Mouse (Mus musculus) midbrain, embryonic 10.5 days (tissue): ENCODE data around the gene Kat2a. TPM values are rescaled to one million over a fixed set of nuclear protein-coding genes. Genes with fewer than 3 reads are reported as not detected.

Experiments
- DNase-seq: peaks from one replicate; pipeline ENCODE4 v3.0.0-alpha.2; 2017; ENCODE audit warnings: low spot score
- H3K27ac ChIP-seq: fragments of 300-500 bp; sonication (generic); replicated peaks from 2 replicates; pipeline ENCODE4 v1.5.1; 2016; ENCODE audit warnings: mild to moderate bottlenecking
- H3K27me3 ChIP-seq: fragments of 300-500 bp; sonication (generic); 2 replicates; pipeline ENCODE4 v1.6.1; 2016; ENCODE audit warnings: low read depth, mild to moderate bottlenecking; ENCODE audit not compliant: poor library complexity, severe bottlenecking
- H3K36me3 ChIP-seq: fragments of 300-500 bp; sonication (generic); 2 replicates; pipeline ENCODE4 v1.6.1; 2016; ENCODE audit warnings: mild to moderate bottlenecking, moderate library complexity
- H3K4me1 ChIP-seq: fragments of 300-500 bp; sonication (generic); 2 replicates; pipeline ENCODE4 v1.6.1; 2016
- H3K4me3 ChIP-seq: fragments of 300-500 bp; sonication (generic); 2 replicates; pipeline ENCODE4 v1.5.1; 2016; ENCODE audit warnings: mild to moderate bottlenecking, moderate library complexity
- H3K9me3 ChIP-seq: fragments of 300-500 bp; sonication (generic); replicated peaks from 2 replicates; pipeline ENCODE4 v1.6.1; 2016; ENCODE audit warnings: mild to moderate bottlenecking
- WGBS: fragments of 180-500 bp; shearing (Covaris S2); methylation state at CpG from one replicate; pipeline ENCODE4 v1.1.7; 2016; 5-methylcytosine and 5-hydroxymethylcytosine counted together
- polyA plus RNA-seq: library from polyadenylated mRNA; unstranded; fragments of >200 nt; fragmentation: Nextera tagmentation; extraction: Ambion mirVana; gene quantifications from 2 replicates; pipeline ENCODE4 v1.2.1, GENCODE M21; 2016

Gene Kat2a
- polyA plus RNA-seq, 1 experiment from 2014 or later = 72.2 TPM

- no peak for DNase-seq
- Histone ChIP-seq H3K36me3 (peaks cover 5% of the 10 kb centered on the region; the same call in 1 of the 2 replicates), H3K27ac (no peak overlapping the region), H3K4me3 (no peak overlapping the region), H3K9me3 (no peaks in the 10 kb centered on the region), H3K27me3 (peaks cover 39% of the 10 kb centered on the region), H3K4me1 (no peaks in the 10 kb centered on the region; the same call in 1 of the 2 replicates)
- 86% methylated on average over 4 of the region's 4 CpGs for WGBS
Measured at GRCm38 (mm10) chr11:100748620-100749019, 36.4 kb upstream of the Kat2a start.

GRCm38 (mm10) chr11:100747114-100747513, 34.8 kb upstream of the Kat2a start:
- H3K27me3 ChIP-seq = peaks cover 38% of the 10 kb centered on the region
- H3K9me3 ChIP-seq = no peaks in the 10 kb centered on the region
- no peak overlapping the region for H3K4me3 ChIP-seq
- 84% methylated on average over 5 of the region's 5 CpGs for WGBS
- no peak overlapping the region for H3K27ac ChIP-seq
- H3K4me1 ChIP-seq = no peaks in the 10 kb centered on the region; the same call in 1 of the 2 replicates
- H3K36me3 ChIP-seq = peaks cover 5% of the 10 kb centered on the region; the same call in 1 of the 2 replicates
- DNase-seq = no peak

GRCm38 (mm10) chr11:100746546-100746945, 34.3 kb upstream of the Kat2a start:
- Histone ChIP-seq H3K9me3 (no peaks in the 10 kb centered on the region), H3K4me3 (no peak overlapping the region), H3K27me3 (peaks cover 32% of the 10 kb centered on the region), H3K4me1 (no peaks in the 10 kb centered on the region), H3K36me3 (peaks cover 2% of the 10 kb centered on the region; the same call in 1 of the 2 replicates), H3K27ac (no peak overlapping the region)
- 84% methylated on average over 10 of the region's 10 CpGs for WGBS
- DNase-seq = no peak

GRCm38 (mm10) chr11:100745085-100745484, 32.8 kb upstream of the Kat2a start:
- Histone ChIP-seq H3K4me3 (no peak overlapping the region), H3K9me3 (no peaks in the 10 kb centered on the region), H3K27me3 (peaks cover 21% of the 10 kb centered on the region), H3K36me3 (no peaks in the 10 kb centered on the region; the same call in 1 of the 2 replicates), H3K4me1 (no peaks in the 10 kb centered on the region), H3K27ac (no peak overlapping the region)
- DNase-seq = peak; percentile 45
- 16% methylated on average over 6 of the region's 6 CpGs for WGBS

GRCm38 (mm10) chr11:100741348-100741747, 29.1 kb upstream of the Kat2a start:
- H3K9me3 ChIP-seq = no peaks in the 10 kb centered on the region
- H3K4me3 ChIP-seq = no peak overlapping the region
- WGBS = 78% methylated on average over 6 of the region's 6 CpGs

GRCm38 (mm10) chr11:100738749-100739148, 26.5 kb upstream of the Kat2a start:
- Histone ChIP-seq H3K36me3 (peaks cover 14% of the 10 kb centered on the region), H3K27ac (peak overlapping the region; percentile 90), H3K27me3 (no peaks in the 10 kb centered on the region), H3K4me3 (peak overlapping the region; percentile 98), H3K9me3 (no peaks in the 10 kb centered on the region), H3K4me1 (peaks cover 29% of the 10 kb centered on the region)
- WGBS = 24% methylated on average over 5 of the region's 5 CpGs
- DNase-seq = no peak

More at GRCm38 (mm10) chr11:100741348-100741747, 29.1 kb upstream of the Kat2a start:
- Histone ChIP-seq H3K27me3 (no peaks in the 10 kb centered on the region), H3K4me1 (peaks cover 20% of the 10 kb centered on the region), H3K36me3 (no peaks in the 10 kb centered on the region), H3K27ac (no peak overlapping the region)
- no peak for DNase-seq

- H3K27me3 ChIP-seq = no peaks in the 10 kb centered on the region
- peaks cover 20% of the 10 kb centered on the region for H3K36me3 ChIP-seq
- peaks cover 29% of the 10 kb centered on the region for H3K4me1 ChIP-seq
- H3K4me3 ChIP-seq = peak within 1 kb of the TSS; percentile 98
- H3K9me3 ChIP-seq = no peaks in the 10 kb centered on the region
- H3K27ac ChIP-seq = peak within 1 kb of the TSS; percentile 90
- DNase-seq = peak; percentile 99
- under 1% methylated on average over 39 of the region's 39 CpGs for WGBS
Measured at GRCm38 (mm10) chr11:100738066-100738604, 25.9 kb upstream of the Kat2a start, which contains the start of gene Rab5c. TSS of gene Rab5c (minus strand) at chr11:100738215.

GRCm38 (mm10) chr11:100737105-100737733, 25.0 kb upstream of the Kat2a start:
- WGBS = 4% methylated on average over 13 of the region's 13 CpGs
- Histone ChIP-seq H3K27ac (peak overlapping the region; percentile 90), H3K4me1 (peaks cover 29% of the 10 kb centered on the region), H3K27me3 (no peaks in the 10 kb centered on the region), H3K36me3 (peaks cover 28% of the 10 kb centered on the region), H3K9me3 (no peaks in the 10 kb centered on the region), H3K4me3 (peak overlapping the region; percentile 98)
- DNase-seq = no peak

GRCm38 (mm10) chr11:100736746-100737080, 24.4 kb upstream of the Kat2a start:
- H3K4me3 ChIP-seq = peak overlapping the region; percentile 98
- WGBS = 82% methylated on average over 4 of the region's 4 CpGs
- no peak overlapping the region for H3K27ac ChIP-seq
- DNase-seq = no peak
- no peaks in the 10 kb centered on the region for H3K27me3 ChIP-seq
- peaks cover 33% of the 10 kb centered on the region for H3K36me3 ChIP-seq
- H3K9me3 ChIP-seq = no peaks in the 10 kb centered on the region
- H3K4me1 ChIP-seq = peaks cover 29% of the 10 kb centered on the region

GRCm38 (mm10) chr11:100735954-100736745, 23.9 kb upstream of the Kat2a start:
- DNase-seq = no peak
- Histone ChIP-seq H3K4me1 (peaks cover 29% of the 10 kb centered on the region), H3K36me3 (peaks cover 35% of the 10 kb centered on the region), H3K27ac (no peak overlapping the region), H3K27me3 (no peaks in the 10 kb centered on the region), H3K9me3 (no peaks in the 10 kb centered on the region), H3K4me3 (peak overlapping the region; percentile 98; the same call in 1 of the 2 replicates)
- 86% methylated on average over 14 of the region's 14 CpGs for WGBS

- Histone ChIP-seq H3K4me1 (peaks cover 29% of the 10 kb centered on the region), H3K27ac (no peak overlapping the region), H3K27me3 (no peaks in the 10 kb centered on the region), H3K36me3 (peaks cover 35% of the 10 kb centered on the region), H3K9me3 (no peaks in the 10 kb centered on the region), H3K4me3 (peak overlapping the region; percentile 98; the same call in 1 of the 2 replicates)
- DNase-seq = no peak
- 92% methylated on average over 9 of the region's 9 CpGs for WGBS
Measured at GRCm38 (mm10) chr11:100735134-100735865, 23.0 kb upstream of the Kat2a start.

- no peaks in the 10 kb centered on the region for H3K27me3 ChIP-seq
- H3K4me3 ChIP-seq = no peak overlapping the region
- 90% methylated on average over 6 of the region's 6 CpGs for WGBS
- no peaks in the 10 kb centered on the region for H3K9me3 ChIP-seq
- H3K36me3 ChIP-seq = peaks cover 61% of the 10 kb centered on the region
- H3K4me1 ChIP-seq = peaks cover 2% of the 10 kb centered on the region; the same call in 1 of the 2 replicates
- H3K27ac ChIP-seq = no peak overlapping the region
- DNase-seq = no peak
Measured at GRCm38 (mm10) chr11:100730477-100731205, 18.4 kb upstream of the Kat2a start.
